Mouse (Mus musculus): ENCODE results near the gene Gm21748. TPM values are rescaled to one million over a fixed set of nuclear protein-coding genes. Genes with fewer than 3 reads are reported as not detected.
"Not testable (repeated sequence)": the region's sequence is repeated elsewhere in the genome, so short reads cannot be mapped to it uniquely, and the experiment has no call there.

Gm21748 gene
- not detected in 2 replicates for polyA plus RNA-seq (2014; fragmentation: Nextera tagmentation; extraction: Ambion mirVana)

DNA sequence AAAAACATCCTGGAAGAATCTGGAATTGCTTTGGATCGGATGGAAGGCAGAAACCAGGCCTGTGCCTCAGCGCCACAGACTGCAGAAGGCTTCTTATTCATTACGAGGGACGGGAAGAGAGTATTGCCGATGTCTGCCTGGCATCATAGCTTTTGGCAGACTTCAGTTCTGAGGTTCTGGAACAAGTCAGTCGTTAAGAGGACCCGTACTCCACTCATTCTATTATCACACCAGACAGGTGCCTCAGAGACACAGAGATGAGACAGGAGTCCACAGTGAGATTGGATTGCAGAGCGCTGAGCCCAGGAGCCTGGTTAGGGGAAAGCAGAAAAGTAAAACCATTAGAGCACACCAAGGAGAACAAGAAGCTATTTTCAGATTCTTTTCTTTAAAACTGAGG, at the start of gene Gm21748:
Gm21748 (minus strand) TSS at position 101 of the 400 bp plus-strand sequence.
- not testable (repeated sequence) for ATAC-seq (replicated peaks; ENCODE audit: insufficient number of reproducible peaks, low FRiP score, low TSS enrichment); H3K27me3 ChIP-seq (ENCODE audit: control insufficient read depth, insufficient read depth, low read length); H3K9me3 ChIP-seq (replicated peaks; ENCODE audit: control insufficient read depth, low read length); H3K4me2 ChIP-seq; H3K4me3 ChIP-seq (ENCODE audit: low read depth, low read length); H3K4me1 ChIP-seq (ENCODE audit: control insufficient read depth, insufficient read depth, low read length); H3K36me3 ChIP-seq (ENCODE audit: control insufficient read depth, insufficient read depth, low read length); H3K27ac ChIP-seq (ENCODE audit: low read depth, low read length); H3K9ac ChIP-seq (ENCODE audit: low read depth, low read length)
- no CpG with 5 or more reads among the region's 8 CpGs for WGBS (ENCODE audit: insufficient replicate concordance)

Other genes with a start within 250 kb of the Gm21748 start
- not detected in 2 replicates for gene Gm21860, start 84.4 kb downstream of the Gm21748 start, polyA plus RNA-seq (2014; fragmentation: Nextera tagmentation; extraction: Ambion mirVana)
- not detected in 2 replicates for gene Gm47283, start 54.4 kb downstream of the Gm21748 start, polyA plus RNA-seq (2014; fragmentation: Nextera tagmentation; extraction: Ambion mirVana)